Mouse (Mus musculus) bone marrow, adult 2 months (tissue): ENCODE measurements around the gene Lpin2. TPM values are rescaled to one million over a fixed set of nuclear protein-coding genes. Genes with fewer than 3 reads are reported as not detected.

Experiments
- H3K27ac ChIP-seq: fragments of 200-500 bp; 2 replicates; pipeline ENCODE4 v1.5.1; 2012; ENCODE audit warnings: low read depth, mild to moderate bottlenecking, control low read depth, inconsistent platforms, low read length; ENCODE audit not compliant: control insufficient read depth, poor library complexity, insufficient read depth
- H3K4me1 ChIP-seq: fragments of 200-500 bp; 2 replicates; pipeline ENCODE4 v1.6.1; 2011; ENCODE audit warnings: low read length; ENCODE audit not compliant: control insufficient read depth, insufficient read depth
- H3K4me3 ChIP-seq: fragments of 200-500 bp; replicated peaks from 2 replicates; pipeline ENCODE3; 2011; ENCODE audit warnings: mild to moderate bottlenecking, low read depth, low read length, control low read depth; ENCODE audit not compliant: control insufficient read depth
- CTCF ChIP-seq: fragments of 200-500 bp; IDR thresholded peaks from 2 replicates; pipeline ENCODE4 v1.5.1; 2011; ENCODE audit warnings: low read length, control low read depth; ENCODE audit not compliant: control insufficient read depth, insufficient read depth
- POLR2A ChIP-seq: fragments of 200-500 bp; IDR thresholded peaks from 2 replicates; pipeline ENCODE4 v1.6.1; 2011; ENCODE audit warnings: low read depth, mild to moderate bottlenecking, control low read depth, low read length, borderline replicate concordance; ENCODE audit not compliant: control insufficient read depth
- WGBS: fragments of 180-500 bp; shearing (Covaris S2); methylation state at CpG from one replicate; pipeline ENCODE4 v1.1.7; 2018; 5-methylcytosine and 5-hydroxymethylcytosine counted together
- polyA plus RNA-seq: library from polyadenylated mRNA; stranded (reverse); fragments of >200 nt; gene quantifications from 2 replicates; pipeline ENCODE4 v1.2.4, GENCODE M21; 2011; ENCODE audit warnings: low replicate concordance; ENCODE audit not compliant: missing spikeins, insufficient read depth, insufficient read length

Lpin2 gene
- polyA plus RNA-seq, 1 experiment = 70.4 TPM

DNA sequence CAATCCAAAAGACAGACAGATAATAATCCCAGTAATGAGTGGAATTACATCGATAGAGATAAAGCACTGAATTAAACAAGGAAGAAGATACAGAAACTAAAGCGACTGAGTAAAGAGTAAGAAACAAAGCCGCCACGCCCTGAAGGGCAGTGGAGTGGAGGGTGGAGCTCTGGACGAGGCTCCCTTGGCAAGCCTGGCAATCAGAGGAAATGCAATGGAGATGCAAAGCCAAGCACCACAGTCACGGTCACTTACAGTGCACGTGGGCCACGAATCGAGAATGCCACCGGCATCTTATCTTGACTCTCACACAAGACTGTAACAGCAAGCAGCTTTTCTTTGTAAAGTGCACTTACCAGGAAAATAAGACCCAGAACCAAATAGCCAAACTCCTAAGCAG, 94.4 kb downstream of the Lpin2 start:
- peaks cover 1% of the 10 kb centered on the region; the same call in 1 of the 2 replicates for H3K4me1 ChIP-seq
- no peak overlapping the region for H3K4me3 ChIP-seq
- no peak overlapping the region for H3K27ac ChIP-seq
- TF ChIP-seq CTCF (no peak), POLR2A (0 out of 2 replicates have a peak, but pooled peaks have one; percentile 22)
- 45% methylated on average over 10 of the region's 10 CpGs for WGBS

DNA sequence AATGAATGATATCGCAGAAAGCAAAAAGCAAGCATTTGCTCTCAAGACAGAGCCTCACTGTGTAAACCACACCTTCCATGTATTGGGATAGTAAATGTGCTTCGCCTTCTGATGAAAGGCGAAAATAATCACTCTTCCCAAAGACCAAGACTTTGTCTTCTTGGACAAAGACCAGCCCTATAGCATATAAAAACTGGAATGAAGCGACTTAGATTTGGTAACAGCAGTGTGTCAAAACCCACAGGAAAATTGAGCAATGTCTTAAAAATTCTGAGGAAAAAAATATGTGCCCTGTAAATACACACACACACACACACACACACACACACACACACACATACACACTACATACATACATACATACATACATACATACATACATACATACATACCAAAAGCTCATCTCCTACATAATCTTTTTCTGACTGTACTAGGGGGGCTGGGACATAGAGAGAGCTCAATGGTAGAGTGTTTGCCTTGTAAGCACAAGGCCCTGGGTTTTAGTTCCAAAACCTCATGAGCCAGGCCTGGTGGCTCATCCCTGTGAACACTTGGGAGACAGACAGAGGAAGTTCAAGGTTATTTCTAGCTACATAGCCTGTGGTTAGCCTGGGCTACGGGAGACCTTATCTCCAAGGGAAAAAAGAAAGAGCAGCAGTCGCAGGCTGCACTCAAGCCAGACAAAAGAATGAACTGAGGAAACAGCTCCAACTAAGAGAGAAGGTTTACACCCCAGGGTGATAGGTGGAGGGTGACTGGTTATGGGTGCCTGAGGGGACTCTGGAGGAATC, 95.5 kb downstream of the Lpin2 start:
- no peak for TF ChIP-seq POLR2A
- no peak for TF ChIP-seq CTCF
- WGBS = 58% methylated on average over 6 of the region's 6 CpGs
- Histone ChIP-seq H3K4me1 (peaks cover 1% of the 10 kb centered on the region; the same call in 1 of the 2 replicates), H3K27ac (no peak overlapping the region), H3K4me3 (no peak overlapping the region)

DNA sequence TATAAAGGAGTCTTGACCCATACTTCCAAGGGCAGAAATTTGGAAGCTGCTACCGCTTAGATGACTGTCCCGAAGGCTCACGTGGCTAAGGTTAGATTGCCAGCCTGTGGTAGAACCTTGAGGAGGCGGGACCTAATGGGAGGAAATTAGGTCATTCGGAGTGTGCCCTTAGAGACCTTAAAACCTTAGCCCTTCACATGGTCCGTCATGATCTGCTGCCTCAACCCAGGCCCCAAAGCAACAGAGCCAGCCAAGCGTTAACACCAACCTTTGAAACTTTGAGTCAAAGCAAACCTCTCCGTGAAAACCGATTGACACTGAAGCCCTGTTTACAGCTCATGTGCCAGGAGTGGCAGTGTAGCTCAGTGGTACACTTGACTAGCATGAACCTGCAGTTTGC, 100.4 kb downstream of the Lpin2 start:
- H3K4me1 ChIP-seq = peaks cover 7% of the 10 kb centered on the region

DNA sequence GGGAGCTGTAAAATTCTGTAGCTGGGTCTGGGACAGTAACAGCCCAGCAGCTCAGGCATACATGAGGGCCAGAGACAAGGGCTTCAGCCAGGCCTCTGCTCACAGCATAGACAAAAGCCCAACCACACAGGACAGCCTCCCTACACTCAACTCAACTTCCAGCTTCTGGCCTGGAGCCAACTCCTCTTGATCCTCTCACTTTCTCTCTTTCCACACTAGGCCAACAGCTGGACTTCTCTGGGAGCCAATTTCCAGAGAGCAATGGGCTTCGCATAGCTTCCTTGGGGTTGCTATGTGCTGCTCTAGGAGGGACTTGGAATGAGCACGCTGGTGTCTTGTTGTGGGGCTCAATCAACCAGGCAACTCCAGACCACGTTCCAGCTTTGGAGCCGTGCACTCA, 100.9 kb downstream of the Lpin2 start:
- no peak overlapping the region for H3K27ac ChIP-seq
- peaks cover 8% of the 10 kb centered on the region for H3K4me1 ChIP-seq
- 91% methylated on average over 4 of the region's 4 CpGs for WGBS
- no peak for TF ChIP-seq CTCF
- TF ChIP-seq POLR2A = no peak
- no peak overlapping the region for H3K4me3 ChIP-seq

More for the DNA sequence above, 100.4 kb downstream of the Lpin2 start:
- Histone ChIP-seq H3K27ac (no peak overlapping the region), H3K4me3 (no peak overlapping the region)
- WGBS = 85% methylated on average over 9 of the region's 9 CpGs
- TF ChIP-seq CTCF (no peak), POLR2A (no peak)

DNA sequence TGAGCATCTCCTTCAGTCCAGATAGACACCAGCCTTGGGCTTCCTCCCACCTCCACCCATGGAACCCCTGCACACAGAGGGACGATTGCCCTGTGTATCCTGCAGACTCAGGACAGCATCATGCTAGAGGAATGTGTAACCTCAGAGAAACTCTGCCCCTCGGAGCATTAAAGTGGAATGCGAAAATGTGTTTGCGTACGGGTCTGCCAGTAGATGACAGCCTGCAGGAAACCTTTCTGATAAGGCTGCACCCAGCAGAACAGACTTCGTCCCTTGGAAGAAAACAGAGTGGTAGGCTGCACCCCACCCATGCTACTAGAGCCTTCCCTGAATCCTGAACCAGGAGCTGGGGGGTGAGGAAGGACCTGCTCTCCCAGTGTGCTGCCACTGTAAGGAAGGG, 102.5 kb downstream of the Lpin2 start:
- Histone ChIP-seq H3K4me3 (no peak overlapping the region), H3K4me1 (peaks cover 10% of the 10 kb centered on the region), H3K27ac (peak overlapping the region; percentile 39)
- 36% methylated on average over 6 of the region's 6 CpGs for WGBS
- no peak for TF ChIP-seq POLR2A
- no peak for TF ChIP-seq CTCF

DNA sequence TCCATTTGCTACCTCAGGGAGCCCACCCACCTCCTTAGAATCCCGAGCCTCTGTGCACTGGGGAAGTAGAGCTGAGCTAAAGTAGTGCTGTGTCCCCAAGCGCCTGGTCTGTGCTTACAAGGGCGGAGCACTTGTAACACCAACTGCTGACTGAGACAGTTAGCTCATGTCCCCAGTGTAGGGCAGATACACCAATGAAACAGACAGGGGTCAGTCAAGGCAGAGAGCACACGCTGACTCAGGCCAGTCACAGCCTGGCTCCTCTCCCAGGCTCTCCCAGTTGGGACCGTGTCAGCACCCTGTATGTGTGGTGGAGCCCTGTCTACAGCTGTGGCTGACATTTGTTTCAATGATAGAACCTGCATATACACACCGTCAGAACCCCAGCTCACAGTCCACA, 103.6 kb downstream of the Lpin2 start:
- peaks cover 14% of the 10 kb centered on the region for H3K4me1 ChIP-seq
- peak overlapping the region; percentile 43 for H3K27ac ChIP-seq
- TF ChIP-seq POLR2A = no peak
- TF ChIP-seq CTCF = no peak
- WGBS = 51% methylated on average over 6 of the region's 6 CpGs
- no peak overlapping the region for H3K4me3 ChIP-seq

DNA sequence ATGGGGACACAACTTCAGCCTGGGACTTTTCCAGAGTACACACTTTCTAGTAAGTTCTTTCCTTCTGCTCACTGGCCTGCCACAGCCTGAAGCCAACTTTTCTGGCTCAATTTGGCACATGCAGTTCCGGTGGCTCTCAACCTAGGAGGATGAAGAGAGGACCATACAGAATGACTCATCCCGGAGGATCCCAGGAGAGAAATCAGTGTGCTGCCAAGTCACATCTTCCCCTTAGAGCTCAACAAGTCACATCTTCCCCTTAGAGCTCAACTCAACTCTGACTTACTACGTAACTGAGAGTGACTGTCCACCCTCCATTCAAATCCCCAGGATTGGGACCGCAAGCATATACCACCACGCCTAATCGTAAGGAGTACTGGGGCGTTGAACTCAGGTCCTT, 105.2 kb downstream of the Lpin2 start:
- peak overlapping the region; percentile 82 for H3K27ac ChIP-seq
- peaks cover 16% of the 10 kb centered on the region for H3K4me1 ChIP-seq
- no peak for TF ChIP-seq CTCF
- TF ChIP-seq POLR2A = no peak
- H3K4me3 ChIP-seq = no peak overlapping the region
- 88% methylated on average over 7 of the region's 7 CpGs for WGBS

DNA sequence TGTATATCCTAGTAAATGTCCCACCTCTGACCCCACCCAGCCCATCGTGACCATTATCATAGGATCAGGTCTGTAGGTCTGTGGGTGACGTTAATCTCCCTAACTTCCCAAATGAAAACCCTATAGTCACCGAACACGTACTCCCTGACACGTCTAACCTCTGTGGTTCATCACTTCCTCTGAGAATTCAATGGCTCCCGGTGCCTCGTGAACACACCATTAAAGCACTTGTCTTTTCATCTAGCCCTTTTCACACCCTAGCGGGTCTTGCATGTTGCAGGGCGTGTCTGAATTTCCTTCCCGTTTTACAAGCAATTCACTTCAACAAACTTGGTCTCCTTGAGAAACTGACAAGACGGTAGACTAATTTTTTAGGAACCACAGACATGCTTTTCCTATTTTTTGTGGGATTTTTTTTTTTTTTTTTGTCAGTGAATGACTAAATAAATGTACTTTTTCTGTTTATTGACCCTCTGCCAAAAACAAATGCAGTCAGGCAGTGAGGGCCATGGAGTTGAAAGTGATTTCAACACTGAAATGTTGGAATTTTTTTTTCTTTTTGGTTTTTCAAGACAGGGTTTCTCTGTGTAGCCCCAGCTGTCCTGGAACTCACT, 105.9 kb downstream of the Lpin2 start:
- 2% methylated on average over 11 of the region's 11 CpGs for WGBS
- Histone ChIP-seq H3K4me3 (no peak overlapping the region), H3K27ac (peak overlapping the region; percentile 82; the same call in 1 of the 2 replicates), H3K4me1 (peaks cover 21% of the 10 kb centered on the region)
- TF ChIP-seq POLR2A = no peak
- no peak for TF ChIP-seq CTCF
